Mouse (Mus musculus) embryonic fibroblast, embryonic 13.5 days (primary cell): ENCODE data around the gene Prdm16.

Experiments used
- CTCF ChIP-seq: IDR thresholded peaks from 2 replicates; pipeline ENCODE4 v1.5.1; 2011; ENCODE audit warnings: mild to moderate bottlenecking, control low read depth, low read length, moderate library complexity, borderline replicate concordance; ENCODE audit not compliant: insufficient read depth
- POLR2A ChIP-seq: IDR thresholded peaks from 2 replicates; pipeline ENCODE4 v1.6.1; 2011; ENCODE audit warnings: low read depth, mild to moderate bottlenecking, control low read depth, low read length, moderate library complexity

DNA sequence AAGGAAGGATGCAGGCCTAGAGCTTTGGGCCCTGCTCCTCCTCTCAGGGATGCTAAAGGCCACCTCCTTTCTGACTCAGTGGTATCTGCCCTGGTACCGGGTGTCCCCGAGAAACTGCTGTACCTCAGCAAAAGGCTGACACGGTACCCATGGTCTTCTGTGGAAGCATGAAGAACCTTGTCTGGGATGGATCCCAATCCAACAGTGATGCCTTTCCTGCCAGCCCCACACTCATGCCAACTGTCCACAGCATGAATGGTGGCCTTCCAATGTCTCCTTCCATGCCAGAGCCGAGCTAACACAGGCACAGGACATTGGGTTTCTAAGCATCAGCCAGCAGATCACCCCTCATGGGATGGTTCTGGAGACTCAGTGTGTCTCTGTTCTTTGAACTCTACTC, 14.2 kb downstream of the Prdm16 start:
- TF ChIP-seq POLR2A = no peak
- no peak for TF ChIP-seq CTCF
